Mouse (Mus musculus): ENCODE results near the gene Fcgr2b. TPM values are rescaled to one million over a fixed set of nuclear protein-coding genes. Genes with fewer than 3 reads are reported as not detected.
"Not testable (repeated sequence)": the region's sequence is repeated elsewhere in the genome, so short reads cannot be mapped to it uniquely, and the experiment has no call there.

Fcgr2b gene
- polyA plus RNA-seq, 1 experiment from 2014 or later, result 3.0 TPM

DNA sequence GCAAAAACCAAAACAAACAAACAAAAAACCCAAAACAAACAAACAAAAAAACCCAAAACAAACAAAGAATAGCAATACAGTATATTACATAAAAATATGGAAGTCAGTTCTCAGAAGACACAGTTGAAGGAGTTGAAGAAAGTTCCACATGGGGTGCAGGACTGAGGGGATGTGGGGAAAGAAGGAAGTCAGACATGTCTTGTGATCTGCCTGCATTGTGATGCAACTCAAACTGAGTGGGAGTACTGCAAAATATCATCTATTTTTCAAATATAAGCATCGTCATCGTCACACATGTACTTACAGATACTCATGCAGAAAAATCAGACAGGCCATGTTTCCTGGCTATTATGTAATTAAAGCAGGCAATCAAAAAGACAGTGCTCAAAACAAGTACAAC, 23.2 kb downstream of the Fcgr2b start:
- H3K4me1 ChIP-seq (replicated peaks), result peaks cover 7% of the 10 kb centered on the region
- no peak overlapping the region for H3K27ac ChIP-seq
- no peak overlapping the region for H3K9ac ChIP-seq
- ATAC-seq (ENCODE audit: low read depth) (no peak), DNase-seq (no peak)
- H3K4me2 ChIP-seq, result no peak overlapping the region
- no peaks in the 10 kb centered on the region for H3K36me3 ChIP-seq
- 50% methylated on average over 2 of the region's 2 CpGs for WGBS (ENCODE audit: insufficient replicate concordance)
- H3K27me3 ChIP-seq, result no peaks in the 10 kb centered on the region
- no peak overlapping the region for H3K4me3 ChIP-seq (replicated peaks)
- H3K9me3 ChIP-seq (replicated peaks), result no peaks in the 10 kb centered on the region

DNA sequence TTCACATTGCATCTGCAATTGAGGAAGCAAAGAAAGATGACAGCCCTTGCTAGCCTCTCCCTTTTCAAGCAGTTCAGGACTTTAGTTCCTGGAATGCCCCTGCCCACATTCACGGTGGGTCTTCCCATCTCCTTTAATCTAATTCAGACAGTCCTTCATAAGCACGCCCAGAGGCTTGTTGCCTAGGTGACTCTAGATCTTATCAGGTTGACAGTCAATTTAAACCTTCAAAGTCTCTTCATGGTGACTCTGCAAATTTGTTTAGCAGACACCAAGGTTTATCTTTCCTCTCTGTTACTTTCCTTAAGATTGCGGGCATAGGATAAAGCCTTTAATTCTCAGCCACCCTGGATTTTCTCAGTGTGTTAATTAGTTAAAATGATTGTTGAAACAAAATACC, 25.6 kb downstream of the Fcgr2b start:
- Histone ChIP-seq H3K4me2 (no peak overlapping the region), H3K36me3 (no peaks in the 10 kb centered on the region), H3K9me3 (replicated peaks) (peaks cover 6% of the 10 kb centered on the region; the same call in 1 of the 2 replicates), H3K4me1 (replicated peaks) (peaks cover 7% of the 10 kb centered on the region), H3K9ac (no peak overlapping the region), H3K4me3 (replicated peaks) (no peak overlapping the region), H3K27ac (no peak overlapping the region), H3K27me3 (no peaks in the 10 kb centered on the region)
- DNase-seq (peak; percentile 24), ATAC-seq (ENCODE audit: low read depth) (peak; percentile 29; the same call in 1 of the 2 replicates)
- 13% methylated on average over 3 of the region's 3 CpGs for WGBS (ENCODE audit: insufficient replicate concordance)

DNA sequence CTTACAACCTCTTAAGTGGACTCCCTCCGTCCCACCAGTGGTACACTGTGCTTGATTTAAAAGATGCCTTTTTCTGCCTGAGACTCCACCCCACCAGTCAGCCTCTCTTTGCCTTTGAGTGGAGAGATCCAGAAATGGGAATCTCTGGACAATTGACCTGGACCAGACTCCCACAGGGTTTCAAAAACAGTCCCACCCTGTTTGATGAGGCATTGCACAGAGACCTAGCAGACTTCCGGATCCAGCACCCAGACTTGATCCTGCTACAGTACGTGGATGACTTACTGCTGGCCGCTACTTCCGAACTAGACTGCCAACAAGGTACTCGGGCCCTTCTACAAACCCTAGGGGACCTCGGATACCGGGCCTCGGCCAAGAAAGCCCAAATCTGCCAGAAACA, 31.4 kb downstream of the Fcgr2b start:
- WGBS (ENCODE audit: insufficient replicate concordance), result 95% methylated on average over 8 of the region's 9 CpGs
- not testable (repeated sequence) for H3K4me2 ChIP-seq; H3K27me3 ChIP-seq; DNase-seq; H3K4me3 ChIP-seq (replicated peaks); ATAC-seq (ENCODE audit: low read depth); H3K4me1 ChIP-seq (replicated peaks); H3K9ac ChIP-seq; H3K36me3 ChIP-seq; H3K27ac ChIP-seq
- peaks cover 20% of the 10 kb centered on the region; the same call in 1 of the 2 replicates for H3K9me3 ChIP-seq (replicated peaks)

DNA sequence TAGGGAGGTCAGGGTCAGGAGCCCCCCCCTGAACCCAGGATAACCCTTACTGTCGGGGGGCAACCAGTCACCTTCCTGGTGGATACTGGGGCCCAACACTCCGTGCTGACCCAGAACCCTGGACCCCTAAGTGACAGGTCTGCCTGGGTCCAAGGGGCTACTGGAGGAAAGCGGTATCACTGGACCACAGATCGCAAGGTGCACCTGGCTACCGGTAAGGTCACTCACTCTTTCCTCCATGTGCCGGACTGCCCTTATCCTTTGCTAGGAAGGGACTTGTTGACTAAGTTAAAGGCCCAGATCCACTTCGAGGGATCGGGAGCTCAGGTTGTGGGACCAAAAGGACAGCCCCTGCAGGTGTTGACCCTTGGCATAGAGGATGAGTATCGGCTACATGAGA, 32.2 kb downstream of the Fcgr2b start:
- not testable (repeated sequence) for DNase-seq; H3K4me1 ChIP-seq (replicated peaks); H3K4me2 ChIP-seq; H3K27me3 ChIP-seq; H3K9ac ChIP-seq; H3K27ac ChIP-seq; H3K36me3 ChIP-seq; H3K4me3 ChIP-seq (replicated peaks); ATAC-seq (ENCODE audit: low read depth)
- peaks cover 20% of the 10 kb centered on the region; the same call in 1 of the 2 replicates for H3K9me3 ChIP-seq (replicated peaks)
- WGBS (ENCODE audit: insufficient replicate concordance), result 90% methylated on average over 9 of the region's 9 CpGs

DNA sequence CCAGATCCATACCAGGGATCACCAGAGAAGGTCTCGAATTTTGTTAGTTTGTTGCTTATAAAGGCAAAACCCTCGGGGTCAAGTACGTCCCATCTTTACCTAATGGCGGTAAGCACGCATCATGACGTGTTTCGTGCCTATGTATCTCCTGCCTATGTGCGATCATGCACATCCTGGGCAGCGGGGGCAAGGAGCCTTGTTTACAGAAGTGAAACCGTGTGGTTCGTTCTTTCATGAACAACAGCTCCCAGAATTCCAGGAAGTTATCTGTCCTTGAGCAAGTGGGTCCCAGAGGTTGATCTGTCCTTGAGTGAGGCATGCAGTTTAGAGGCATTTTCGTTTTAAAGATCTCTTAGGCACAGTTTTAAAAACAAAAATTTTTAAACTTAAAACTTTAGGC, 37.1 kb downstream of the Fcgr2b start:
- Histone ChIP-seq H3K4me2 (no peak overlapping the region), H3K9me3 (replicated peaks) (peaks cover 13% of the 10 kb centered on the region; the same call in 1 of the 2 replicates), H3K27me3 (no peaks in the 10 kb centered on the region), H3K27ac (no peak overlapping the region), H3K9ac (no peak overlapping the region), H3K4me1 (replicated peaks) (no peaks in the 10 kb centered on the region), H3K36me3 (no peaks in the 10 kb centered on the region), H3K4me3 (replicated peaks) (no peak overlapping the region)
- DNase-seq, result no peak
- no peak for ATAC-seq (ENCODE audit: low read depth)
- 74% methylated on average over 12 of the region's 12 CpGs for WGBS (ENCODE audit: insufficient replicate concordance)

DNA sequence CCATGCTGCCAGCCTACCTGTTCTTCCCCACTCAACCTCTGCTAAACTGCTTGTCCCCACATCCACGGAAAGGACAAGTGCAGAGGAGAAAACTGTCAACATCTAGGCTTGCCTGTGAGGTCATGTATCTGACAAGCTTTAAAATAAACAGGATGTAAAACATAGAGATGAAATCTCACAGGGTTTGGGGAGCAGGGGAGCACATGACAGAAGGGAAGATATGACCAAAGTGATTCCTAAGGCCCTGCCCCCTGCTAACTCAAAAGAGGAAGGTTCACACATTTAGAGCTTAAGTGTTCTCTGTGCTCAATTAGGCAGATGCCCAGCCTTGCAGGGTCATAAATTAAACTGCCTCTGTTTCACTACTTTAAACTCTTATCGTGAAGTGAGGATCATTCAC, 42.0 kb downstream of the Fcgr2b start:
- DNase-seq (no peak), ATAC-seq (ENCODE audit: low read depth) (no peak)
- no peaks in the 10 kb centered on the region for H3K4me1 ChIP-seq (replicated peaks)
- H3K4me2 ChIP-seq, result no peak overlapping the region
- no peaks in the 10 kb centered on the region for H3K27me3 ChIP-seq
- H3K9ac ChIP-seq, result no peak overlapping the region
- no peaks in the 10 kb centered on the region for H3K36me3 ChIP-seq
- H3K9me3 ChIP-seq (replicated peaks), result no peaks in the 10 kb centered on the region
- no peak overlapping the region for H3K27ac ChIP-seq
- no peak overlapping the region for H3K4me3 ChIP-seq (replicated peaks)
- 53% methylated on average over 2 of the region's 2 CpGs for WGBS (ENCODE audit: insufficient replicate concordance)

DNA sequence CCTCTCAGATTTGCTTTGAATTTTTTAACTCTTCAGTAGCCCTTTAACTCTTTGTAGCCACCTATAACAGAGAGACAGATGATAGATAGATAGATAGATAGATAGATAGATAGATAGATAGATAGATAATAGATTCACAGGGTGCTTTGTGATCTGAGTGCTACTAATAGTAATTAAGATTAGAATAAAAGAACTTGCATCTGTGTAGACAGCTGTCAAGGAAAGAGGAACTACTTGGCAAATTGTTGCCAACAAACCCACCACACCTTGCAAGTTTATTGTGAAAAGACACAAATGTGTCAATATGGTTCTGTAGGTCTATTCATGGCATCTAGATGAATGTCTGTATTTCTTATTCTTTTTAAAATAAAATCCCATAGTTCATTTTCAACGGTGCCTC, 42.4 kb downstream of the Fcgr2b start:
- DNase-seq, result no peak

DNA sequence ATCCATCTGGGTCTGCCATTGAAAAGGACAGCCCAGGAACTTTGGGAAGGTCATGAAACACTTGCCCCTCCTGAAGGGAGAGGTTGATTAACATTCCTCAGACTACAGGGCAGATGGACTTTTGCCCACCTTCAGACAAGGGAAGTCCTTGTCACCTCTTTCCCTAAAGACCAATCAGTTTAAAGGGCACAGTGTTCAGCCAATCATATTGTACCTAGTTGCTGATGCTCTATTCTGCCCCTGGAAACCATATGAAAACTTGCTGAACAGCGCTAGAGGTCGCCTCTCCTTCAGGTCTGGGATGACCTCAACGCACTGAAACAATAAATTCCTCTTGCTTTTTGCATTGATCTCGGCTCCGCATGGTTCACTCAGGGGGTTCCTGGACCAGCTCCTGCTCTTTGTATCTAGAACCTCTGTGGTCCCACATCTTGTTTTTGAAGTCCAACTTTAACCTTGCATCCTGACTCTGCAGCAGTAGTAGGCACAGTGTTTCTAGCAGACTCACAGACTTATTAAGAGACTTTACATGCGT, 42.9 kb downstream of the Fcgr2b start:
- DNase-seq (no peak), ATAC-seq (ENCODE audit: low read depth) (no peak)
- no peaks in the 10 kb centered on the region for H3K27me3 ChIP-seq
- no peak overlapping the region for H3K9ac ChIP-seq
- no peaks in the 10 kb centered on the region for H3K9me3 ChIP-seq (replicated peaks)
- H3K36me3 ChIP-seq, result no peaks in the 10 kb centered on the region
- H3K4me2 ChIP-seq, result no peak overlapping the region
- H3K4me3 ChIP-seq (replicated peaks), result no peak overlapping the region
- H3K27ac ChIP-seq, result no peak overlapping the region
- 68% methylated on average over 6 of the region's 6 CpGs for WGBS (ENCODE audit: insufficient replicate concordance)
- no peaks in the 10 kb centered on the region for H3K4me1 ChIP-seq (replicated peaks)

More for the DNA sequence above, 42.4 kb downstream of the Fcgr2b start:
- ATAC-seq (ENCODE audit: low read depth), result no peak
- no peaks in the 10 kb centered on the region for H3K4me1 ChIP-seq (replicated peaks)
- no peaks in the 10 kb centered on the region for H3K9me3 ChIP-seq (replicated peaks)
- no peak overlapping the region for H3K9ac ChIP-seq
- no peak overlapping the region for H3K4me3 ChIP-seq (replicated peaks)
- 60% methylated on average over 1 of the region's 1 CpGs for WGBS (ENCODE audit: insufficient replicate concordance)
- H3K27me3 ChIP-seq, result no peaks in the 10 kb centered on the region
- H3K36me3 ChIP-seq, result no peaks in the 10 kb centered on the region
- H3K4me2 ChIP-seq, result no peak overlapping the region
- H3K27ac ChIP-seq, result no peak overlapping the region

DNA sequence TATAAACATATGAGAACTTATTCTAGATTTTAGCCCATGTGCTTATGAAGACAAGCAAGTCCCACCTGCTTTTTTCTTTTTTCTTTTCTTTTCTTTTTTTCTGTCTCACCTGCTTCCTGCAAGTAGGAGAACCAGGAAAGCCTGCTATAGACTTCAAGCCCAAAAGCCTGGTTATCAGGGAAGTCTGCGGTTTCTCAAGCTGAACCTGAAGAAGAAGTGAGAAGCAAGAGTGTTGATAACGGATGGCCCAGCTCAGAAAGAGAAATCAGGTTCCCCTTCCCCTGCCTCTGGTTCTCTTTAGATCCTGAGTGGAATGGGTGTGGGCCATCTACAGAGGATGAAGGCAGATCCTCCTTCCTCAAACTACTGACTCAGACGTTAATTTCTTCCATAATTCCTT, 44.3 kb downstream of the Fcgr2b start:
- Histone ChIP-seq H3K27me3 (no peaks in the 10 kb centered on the region), H3K27ac (no peak overlapping the region), H3K4me3 (replicated peaks) (no peak overlapping the region), H3K4me1 (replicated peaks) (no peaks in the 10 kb centered on the region), H3K9me3 (replicated peaks) (no peaks in the 10 kb centered on the region), H3K36me3 (no peaks in the 10 kb centered on the region), H3K4me2 (no peak overlapping the region), H3K9ac (no peak overlapping the region)
- DNase-seq (no peak), ATAC-seq (ENCODE audit: low read depth) (no peak)
- WGBS (ENCODE audit: insufficient replicate concordance), result 33% methylated on average over 3 of the region's 3 CpGs

DNA sequence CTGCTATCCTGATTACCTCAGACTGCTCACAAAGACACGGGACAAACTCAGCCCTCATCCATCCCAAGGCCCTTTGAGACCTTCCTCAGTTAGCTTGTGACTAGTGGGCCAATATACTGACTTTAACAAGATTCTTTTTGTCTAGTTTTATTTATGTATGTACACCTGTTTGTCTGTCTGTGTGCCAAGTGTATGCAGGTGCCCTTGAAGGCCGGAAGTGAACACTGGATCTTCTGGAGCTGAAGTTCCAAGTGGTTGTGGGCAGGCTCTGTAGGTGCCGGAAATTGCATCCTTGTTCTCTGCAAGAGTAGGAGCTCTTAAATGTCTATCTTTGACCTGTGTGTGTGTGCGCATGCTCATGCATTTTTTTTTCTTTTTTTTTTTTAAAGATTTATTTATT, 47.1 kb downstream of the Fcgr2b start:
- Histone ChIP-seq H3K4me1 (replicated peaks) (peaks cover 2% of the 10 kb centered on the region; the same call in 1 of the 2 replicates), H3K4me3 (replicated peaks) (no peak overlapping the region), H3K4me2 (no peak overlapping the region), H3K27me3 (no peaks in the 10 kb centered on the region), H3K27ac (no peak overlapping the region), H3K9ac (no peak overlapping the region), H3K9me3 (replicated peaks) (no peaks in the 10 kb centered on the region), H3K36me3 (no peaks in the 10 kb centered on the region)
- ATAC-seq (ENCODE audit: low read depth) (no peak), DNase-seq (no peak)
- 65% methylated on average over 4 of the region's 4 CpGs for WGBS (ENCODE audit: insufficient replicate concordance)

DNA sequence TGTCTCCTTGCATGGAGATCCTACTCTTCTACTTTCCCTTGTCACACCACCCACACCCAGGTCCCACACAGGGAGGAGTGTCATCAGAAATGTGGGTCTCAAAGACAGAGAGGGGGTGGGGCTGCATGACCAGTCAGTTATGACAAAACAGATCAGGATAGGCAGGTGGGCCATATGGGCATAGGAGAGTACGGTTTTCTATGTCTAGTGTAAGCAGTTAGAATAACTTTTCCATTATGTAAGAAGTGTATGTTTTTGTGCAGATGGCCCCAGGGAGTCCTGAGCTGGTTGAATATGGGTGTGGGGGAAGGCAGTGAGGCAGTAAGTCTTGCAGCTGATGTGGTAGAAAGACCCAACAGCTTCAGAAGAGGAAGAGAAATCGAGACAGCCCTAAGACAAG, 47.9 kb downstream of the Fcgr2b start:
- ATAC-seq (ENCODE audit: low read depth), result no peak

DNA sequence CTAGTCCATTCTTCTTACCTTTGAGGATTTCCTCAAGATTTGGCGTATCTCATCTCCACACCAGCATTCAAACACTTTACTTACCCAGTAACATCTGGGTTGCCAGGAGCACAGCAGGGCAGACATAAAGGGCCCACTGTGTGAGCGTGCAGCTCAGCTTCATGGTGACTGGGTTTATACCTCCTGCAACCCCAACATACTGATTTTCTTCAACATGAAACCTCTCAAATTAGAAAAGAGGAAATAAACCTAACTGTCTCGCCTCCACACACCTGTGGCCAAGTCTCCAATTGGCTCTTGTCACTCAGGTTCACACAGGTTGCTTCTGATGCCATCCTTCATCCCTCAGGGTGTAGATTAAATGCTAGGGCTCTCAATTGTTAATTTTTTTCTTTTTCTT, 49.0 kb downstream of the Fcgr2b start, which contains the start of gene Fcrla:
Gene Fcrla (minus strand): TSS at position 206 of the 400 bp plus-strand sequence.
- peaks cover 3% of the 10 kb centered on the region; the same call in 1 of the 2 replicates for H3K4me1 ChIP-seq (replicated peaks)
- no peak within 1 kb of the TSS for H3K4me3 ChIP-seq (replicated peaks)
- 56% methylated on average over 3 of the region's 3 CpGs for WGBS (ENCODE audit: insufficient replicate concordance)

More for the DNA sequence above, 47.9 kb downstream of the Fcgr2b start:
- H3K9ac ChIP-seq, result no peak overlapping the region
- H3K4me3 ChIP-seq (replicated peaks), result no peak overlapping the region
- H3K36me3 ChIP-seq, result no peaks in the 10 kb centered on the region
- H3K27ac ChIP-seq, result no peak overlapping the region
- no peaks in the 10 kb centered on the region for H3K9me3 ChIP-seq (replicated peaks)
- H3K27me3 ChIP-seq, result no peaks in the 10 kb centered on the region
- 46% methylated on average over 2 of the region's 2 CpGs for WGBS (ENCODE audit: insufficient replicate concordance)
- H3K4me1 ChIP-seq (replicated peaks), result peaks cover 3% of the 10 kb centered on the region; the same call in 1 of the 2 replicates
- no peak overlapping the region for H3K4me2 ChIP-seq
- DNase-seq, result no peak

More for the DNA sequence above, 49.0 kb downstream of the Fcgr2b start, which contains the start of gene Fcrla:
- Histone ChIP-seq H3K9me3 (replicated peaks) (no peaks in the 10 kb centered on the region), H3K9ac (no peak within 1 kb of the TSS), H3K36me3 (no peaks in the 10 kb centered on the region), H3K27me3 (no peaks in the 10 kb centered on the region), H3K4me2 (no peak within 1 kb of the TSS), H3K27ac (no peak within 1 kb of the TSS)
- ATAC-seq (ENCODE audit: low read depth), result no peak
- no peak for DNase-seq
